Mouse (Mus musculus) embryo, embryonic 9.5 days (tissue): ENCODE data around the gene Tfap2c.
A peak's percentile ranks its signal among the peaks of the same experiment; 100 is the strongest.

ENCODE experiments used
- DNase-seq: peaks from one replicate; pipeline ENCODE4 v3.0.0-alpha.2; 2017; ENCODE audit errors: extremely low spot score

Tfap2c gene

GRCm38 (mm10) chr2:172549371-172550155, at the start of gene Tfap2c:
Tfap2c (plus strand) TSS chr2:172549593.
- peak; percentile 78 for DNase-seq

DNA sequence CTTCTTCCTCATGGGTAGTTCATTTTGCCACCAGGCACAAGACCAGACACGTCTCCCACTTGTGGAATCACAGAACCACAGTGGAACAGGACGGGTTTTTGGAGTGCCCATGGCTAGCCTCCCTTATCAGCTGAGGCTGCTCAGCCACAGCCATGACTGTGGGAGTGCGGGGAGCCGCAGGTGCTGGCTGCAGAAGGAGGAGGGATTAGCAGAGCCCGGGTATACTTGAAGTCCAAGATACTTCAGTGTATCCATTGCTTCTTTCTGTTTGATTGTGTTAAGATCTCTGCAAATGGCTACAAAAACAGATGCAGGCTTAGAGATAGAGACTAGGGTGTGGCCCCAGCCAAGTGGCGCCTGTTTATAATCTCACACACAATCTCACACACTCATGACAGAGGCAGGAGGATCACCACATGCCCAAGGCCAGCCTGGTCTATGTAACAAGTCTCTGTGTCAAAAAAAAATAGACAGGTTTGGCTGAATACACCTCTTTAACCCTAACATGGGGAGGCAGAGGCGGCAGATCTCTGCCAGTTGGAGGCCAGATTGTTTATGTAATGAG, 48.6 kb upstream of the Tfap2c start:
- DNase-seq: no peak

DNA sequence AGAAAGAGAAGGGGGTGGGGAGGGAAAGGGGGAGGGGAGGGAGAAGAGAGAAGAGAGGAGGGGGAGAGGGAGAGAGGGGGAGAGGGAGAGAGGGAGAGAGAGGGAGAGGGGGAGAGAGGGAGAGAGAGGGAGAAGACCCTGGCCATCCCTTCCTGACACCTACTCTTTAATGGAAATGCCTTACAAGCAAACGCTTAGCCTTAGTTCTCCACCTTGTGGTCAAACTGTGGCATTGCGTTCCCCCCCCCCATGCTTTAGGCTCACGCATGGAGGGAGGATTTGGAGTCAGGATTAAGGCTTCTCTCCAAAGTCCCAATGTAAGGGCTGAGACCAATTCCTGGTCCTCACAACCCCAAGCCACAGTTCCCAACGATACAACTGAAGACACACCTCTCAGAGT, 48.1 kb upstream of the Tfap2c start:
- DNase-seq: peak; percentile 63

GRCm38 (mm10) chr2:172502168-172502567, 47.2 kb upstream of the Tfap2c start:
- DNase-seq: no peak

DNA sequence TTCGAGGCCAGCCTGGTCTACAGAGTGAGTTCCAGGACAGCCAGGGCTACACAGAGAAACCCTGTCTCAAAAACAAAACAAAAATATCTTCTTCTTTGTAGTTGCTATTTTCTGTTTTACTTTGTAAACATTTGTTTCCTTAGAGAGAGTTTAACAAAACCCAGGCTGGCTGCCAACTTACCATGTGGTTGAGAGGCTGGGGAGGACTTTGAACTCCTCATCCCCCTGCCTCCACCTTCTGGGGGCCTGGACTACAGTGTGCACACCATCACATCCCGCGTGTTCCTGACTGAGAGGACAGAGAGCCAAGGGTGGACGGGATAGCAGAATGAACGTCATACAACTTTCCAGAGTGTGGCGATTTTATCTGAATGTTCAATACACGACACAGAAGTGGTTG, 43.3 kb upstream of the Tfap2c start:
- DNase-seq: no peak

DNA sequence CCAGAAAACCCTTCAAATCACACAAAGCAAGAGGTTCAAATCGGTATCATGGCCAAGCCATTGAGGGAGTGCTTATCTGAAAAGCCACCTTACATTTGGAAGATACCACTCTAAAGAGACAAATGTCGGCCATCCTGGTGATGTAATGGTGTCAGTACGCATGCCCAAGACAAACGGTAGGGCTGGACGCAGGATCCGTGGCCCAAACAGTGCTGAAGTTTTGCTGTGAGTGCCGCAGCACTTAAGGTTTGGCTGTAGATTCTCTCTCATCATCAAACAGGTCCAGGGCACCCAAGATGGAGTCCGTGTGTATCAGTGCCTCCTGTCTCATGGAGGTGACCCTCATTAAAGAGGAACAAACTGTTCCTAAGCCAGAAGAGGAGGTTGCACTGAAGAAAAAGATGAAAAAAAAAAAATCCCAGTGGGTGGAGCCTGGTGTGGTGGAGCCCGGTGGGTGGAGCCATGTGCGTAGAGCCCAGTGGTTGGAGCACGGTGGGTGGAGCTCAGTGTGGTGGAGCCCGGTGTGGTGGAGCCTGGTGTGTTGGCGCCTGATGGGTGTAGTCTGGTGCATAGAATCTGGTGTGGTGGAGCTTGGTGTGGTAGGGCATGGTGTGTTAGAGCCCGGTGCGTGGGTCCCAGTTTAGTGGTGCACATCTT, 39.2 kb upstream of the Tfap2c start:
- no peak for DNase-seq

DNA sequence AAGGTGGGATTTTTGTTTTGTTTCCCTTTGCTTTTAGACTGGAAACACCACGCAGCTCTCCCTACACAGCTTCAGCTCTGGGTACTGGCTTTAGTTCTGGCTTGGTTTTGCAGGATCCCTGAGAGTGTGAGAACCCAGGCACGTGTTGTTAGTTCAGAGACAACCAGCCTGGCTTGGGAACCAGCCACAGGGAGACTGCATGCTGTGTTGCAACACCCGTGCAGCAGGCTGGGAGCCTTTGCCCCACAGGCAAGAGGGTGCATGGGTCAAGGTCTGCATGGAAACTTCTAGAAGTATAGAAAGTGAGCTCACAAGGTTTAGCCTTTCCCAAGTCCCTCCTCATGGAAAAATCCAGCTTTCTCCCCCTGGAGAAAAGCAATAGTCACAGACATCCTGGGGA, 38.5 kb upstream of the Tfap2c start:
- no peak for DNase-seq

DNA sequence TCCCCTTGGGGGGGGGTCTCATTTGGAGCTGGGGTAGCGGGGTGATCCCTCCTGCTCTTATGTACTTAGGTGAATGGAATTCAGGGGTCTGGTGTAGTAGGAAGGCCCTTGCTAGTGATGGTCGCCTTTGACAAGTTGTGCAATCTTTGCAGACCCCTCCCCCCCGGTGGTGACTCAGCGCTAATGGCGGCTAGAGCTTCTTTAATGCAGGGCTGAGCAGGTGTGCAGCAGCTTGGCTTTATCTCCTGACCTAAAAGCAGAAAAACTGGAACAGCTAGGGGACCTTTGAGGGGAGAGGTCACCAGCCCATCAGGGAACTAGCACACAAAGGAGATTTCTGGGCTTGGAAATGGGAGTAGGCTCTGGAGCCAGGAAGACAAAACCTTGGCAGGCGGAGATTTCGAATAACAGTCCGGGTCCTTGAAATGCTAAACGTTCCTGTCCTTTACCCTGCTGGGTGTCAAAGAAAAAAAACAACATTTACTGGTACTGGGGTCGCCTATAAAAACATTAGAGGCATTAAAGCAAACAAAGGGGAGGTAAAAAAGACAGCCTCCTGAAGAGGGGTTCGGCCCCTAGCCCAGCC, 32.9 kb upstream of the Tfap2c start:
- DNase-seq: peak; percentile 27

- no peak for DNase-seq
Measured at GRCm38 (mm10) chr2:172520616-172521371, 28.6 kb upstream of the Tfap2c start.

GRCm38 (mm10) chr2:172522528-172522927, 26.9 kb upstream of the Tfap2c start:
- no peak for DNase-seq

- no peak for DNase-seq
Measured at GRCm38 (mm10) chr2:172527175-172527574, 22.2 kb upstream of the Tfap2c start.

DNA sequence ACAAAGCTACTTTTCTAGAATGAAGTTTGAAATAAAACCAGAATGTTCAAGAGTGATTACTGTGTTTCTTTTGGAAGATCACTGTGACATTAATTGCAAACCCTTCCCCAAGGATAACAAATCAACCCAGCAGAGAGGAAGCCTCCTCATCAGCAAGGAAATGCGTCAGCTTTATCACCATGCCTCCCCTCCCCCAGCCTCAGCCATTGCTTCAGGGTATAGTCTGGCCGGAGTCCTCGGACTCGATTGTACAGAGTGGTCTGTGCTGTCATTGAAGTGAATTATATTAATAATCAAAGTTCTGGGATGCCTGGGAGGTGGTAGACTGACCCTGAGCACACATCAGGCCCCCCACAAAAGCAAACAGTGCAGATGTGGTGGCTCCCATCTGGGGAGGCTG, 5.4 kb upstream of the Tfap2c start:
- no peak for DNase-seq

DNA sequence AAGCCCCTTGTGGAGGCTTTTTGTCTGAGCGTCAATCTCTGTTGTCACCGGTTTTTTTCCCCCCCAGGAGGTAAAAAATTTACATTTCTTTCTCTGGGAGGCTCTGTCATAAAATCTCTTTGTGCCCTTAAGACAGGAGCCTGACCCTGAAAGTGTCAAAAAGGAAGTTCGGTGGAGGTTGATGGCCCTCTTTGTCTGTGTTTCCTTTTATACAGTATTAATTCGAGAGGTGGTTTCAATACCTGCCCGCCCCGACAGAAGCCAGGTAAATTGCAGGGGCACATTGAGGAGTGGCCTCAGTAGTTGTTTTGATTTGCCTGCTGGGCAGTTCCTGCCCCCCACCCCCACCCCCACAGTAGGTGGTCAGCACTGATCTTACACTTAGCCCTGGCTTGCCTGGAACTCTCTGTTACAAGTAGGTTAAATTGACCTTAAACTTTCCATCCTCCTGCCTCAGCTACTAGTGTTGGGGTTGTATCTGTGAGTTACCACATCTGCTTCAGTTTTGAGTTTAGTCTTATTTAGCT, 4.7 kb upstream of the Tfap2c start:
- no peak for DNase-seq

DNA sequence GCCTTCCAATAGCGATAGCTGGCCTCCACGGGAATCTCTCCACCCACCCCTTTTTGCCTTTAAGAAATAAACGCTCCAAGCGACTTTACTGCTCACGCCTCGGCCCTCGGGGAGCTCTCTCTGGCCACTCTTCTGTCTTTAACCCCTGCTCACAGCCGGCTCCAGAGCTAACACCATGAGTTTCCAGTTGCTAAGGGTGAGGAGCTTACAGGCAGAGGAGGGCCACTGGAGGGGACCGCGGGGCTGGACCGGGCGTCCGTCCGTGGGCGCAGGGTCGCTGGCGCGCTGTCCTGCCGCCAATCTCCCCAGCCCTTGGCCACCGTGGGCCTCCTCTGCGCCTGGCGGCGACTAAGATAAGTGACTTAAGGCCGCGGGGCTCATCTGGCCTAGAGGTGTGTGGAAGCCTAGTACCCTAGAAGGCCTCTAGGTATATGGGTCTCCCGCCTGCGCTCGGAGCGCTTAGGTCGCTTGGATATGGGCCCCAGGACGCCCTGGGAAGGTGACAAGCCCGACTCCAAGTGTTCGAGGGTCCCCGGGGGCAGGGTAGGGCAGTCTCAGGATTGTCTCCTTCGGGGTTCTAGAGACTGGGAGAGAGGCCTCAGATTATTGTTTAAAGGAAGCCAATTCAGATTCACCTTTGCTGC, 3.7 kb upstream of the Tfap2c start:
- DNase-seq: peak; percentile 35

- DNase-seq: no peak
Measured at GRCm38 (mm10) chr2:172546551-172546950, 2.8 kb upstream of the Tfap2c start.

DNA sequence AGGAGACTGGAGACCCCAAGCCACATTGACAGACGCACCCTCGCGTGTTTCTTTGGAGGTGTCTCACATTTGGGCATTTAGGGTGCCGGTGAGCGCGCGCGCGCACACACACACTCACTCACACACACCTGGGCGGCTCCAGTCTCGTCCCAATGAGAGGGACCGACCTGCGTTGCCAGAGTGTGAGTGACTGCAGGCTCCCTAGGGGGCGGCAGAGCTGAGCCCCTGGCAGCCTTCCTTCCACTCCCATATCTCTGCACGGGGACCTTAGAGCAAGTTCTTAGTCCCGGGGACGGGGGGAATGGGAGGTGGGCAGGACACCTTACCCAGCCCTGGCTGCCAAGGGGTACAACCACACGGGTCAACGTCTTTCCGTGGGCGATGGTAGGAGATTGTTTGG, 2.3 kb upstream of the Tfap2c start:
- DNase-seq: peak; percentile 73

DNA sequence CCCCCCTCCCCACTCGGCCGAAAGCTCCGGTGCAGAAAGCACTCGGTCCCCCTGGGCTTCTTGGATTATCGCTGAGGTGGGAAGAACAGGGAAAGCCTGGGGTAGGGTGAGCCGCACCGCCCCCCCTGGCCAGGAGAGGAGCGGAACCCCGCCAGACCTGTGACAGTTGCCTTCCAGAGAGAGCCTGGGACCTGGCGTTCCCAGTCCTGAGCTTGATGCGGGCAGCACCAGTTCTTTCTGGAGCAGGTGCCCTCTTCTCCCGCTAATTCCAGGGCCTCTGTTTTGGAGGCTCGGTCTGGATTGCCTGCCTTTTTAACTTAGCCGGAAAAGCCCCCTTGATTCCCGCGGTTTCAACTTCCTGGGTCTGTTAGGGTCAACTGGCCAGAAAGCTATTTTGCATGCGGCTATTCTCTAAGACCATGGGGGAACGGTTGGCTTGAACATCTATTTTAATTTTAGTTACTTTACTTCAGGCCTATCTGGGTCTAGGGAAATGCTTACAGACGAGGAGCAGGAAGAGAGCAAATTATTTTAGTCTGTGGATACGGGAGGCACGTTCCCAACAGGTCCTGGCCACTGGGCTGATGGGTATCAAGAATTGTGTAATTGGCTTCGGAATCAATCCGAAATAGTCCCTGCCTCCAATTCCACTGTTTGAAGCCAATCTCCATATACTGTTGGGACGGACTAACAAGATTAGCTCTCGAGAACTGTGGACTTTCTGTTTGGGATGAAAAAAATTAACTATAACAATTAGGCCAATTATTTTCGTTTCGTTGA, 1.4 kb upstream of the Tfap2c start:
- peak; percentile 50 for DNase-seq

GRCm38 (mm10) chr2:172548672-172549255, 629 bp upstream of the Tfap2c start:
- DNase-seq: peak; percentile 38

GRCm38 (mm10) chr2:172550364-172551080, 1.1 kb downstream of the Tfap2c start:
- DNase-seq: peak; percentile 91
